ENCODE assay signal across 8 mouse cellular contexts in genomic region chr12:112941776-112942713, GRCm38 (mm10). TPM values are rescaled to one million over a fixed set of nuclear protein-coding genes. Genes with fewer than 3 reads are reported as not detected.
DNase-seq lines count a peak whose midpoint lies in the region; ATAC-seq lines count a peak whose summit lies in the region.

TSS of gene Nudt14 (minus strand) at chr12:112942124.

- peak; percentile 71 for DNase-seq in NIH3T3 (ENCODE audit: low read depth)
- DNase-seq in cerebellum, adult 9-10 months: peak; percentile 73
- DNase-seq in frontal cortex, postnatal 36 days (ENCODE audit: low spot score in 2 of 2): peak; percentile 69 to 70
- peak; percentile 74 to 76 for DNase-seq in layer of hippocampus, postnatal 36 days
- DNase-seq in retina, postnatal 7 days (ENCODE audit: low read depth, low spot score): peak; percentile 66
- DNase-seq in urinary bladder, postnatal 14 days (ENCODE audit: low spot score): peak; percentile 82

- H3K9me3 ChIP-seq in hindbrain, embryonic 13.5 days: no peaks in the 10 kb centered on the region

- peak within 1 kb of the TSS; percentile 84 for H3K9ac ChIP-seq in hindbrain, embryonic 13.5 days

- H3K4me1 ChIP-seq in hindbrain, embryonic 13.5 days (replicated peaks): peaks cover 47% of the 10 kb centered on the region

- no peaks in the 10 kb centered on the region for H3K79me2 ChIP-seq in macrophage (ENCODE audit: inconsistent target)

- H3K4me2 ChIP-seq in hindbrain, embryonic 13.5 days: peak within 1 kb of the TSS; percentile 66

- H3K27me3 ChIP-seq in hindbrain, embryonic 13.5 days: peaks cover 5% of the 10 kb centered on the region; the same call in 1 of the 2 replicates

- WGBS in hindbrain, embryonic 13.5 days: 2% methylated on average over 56 of the region's 58 CpGs
- WGBS in macrophage (ENCODE audit: missing documents): 4% methylated on average over 34 of the region's 58 CpGs

- peak within 1 kb of the TSS; percentile 64 for H3K4me3 ChIP-seq in hindbrain, embryonic 13.5 days
- H3K4me3 ChIP-seq in macrophage (ENCODE audit: inconsistent target): peak within 1 kb of the TSS; percentile 28

- H3K27ac ChIP-seq in hindbrain, embryonic 13.5 days: peak within 1 kb of the TSS; percentile 80
- no peak within 1 kb of the TSS for H3K27ac ChIP-seq in macrophage

- no peaks in the 10 kb centered on the region for H3K36me3 ChIP-seq in hindbrain, embryonic 13.5 days
- H3K36me3 ChIP-seq in macrophage (ENCODE audit: inconsistent target): no peaks in the 10 kb centered on the region

- peak; percentile 77 for ATAC-seq in hindbrain, embryonic 13.5 days (ENCODE audit: low FRiP score)

RNA-seq across cellular contexts. Expression of gene Nudt14, which starts in this region (rescaled TPM):
- 59.2 and 59.8 TPM in 2 replicates for polyA plus RNA-seq in hindbrain, embryonic 13.5 days (2015; fragmentation: Nextera tagmentation; extraction: Ambion mirVana)
- total RNA-seq in layer of hippocampus, postnatal 36 days (2021): 10 to 100 TPM; 11.4 to 13.1 TPM
- total RNA-seq in macrophage (2018; cell fraction: chromatin; rRNA removed): 10 to 100 TPM in 5 of 26 experiments, 1 to 10 TPM in 19, under 1 TPM in 2; 0.62 to 13.0 (median 5.9) TPM
- 10 to 100 TPM in 14 of 26 experiments, 1 to 10 TPM in 12; 7.8 to 14.4 (median 10.3) TPM for total RNA-seq in macrophage (2018; cell fraction: cytosol; rRNA removed)
- 10 to 100 TPM in 2 of 26 experiments, 1 to 10 TPM in 24; 2.1 to 11.1 (median 5.7) TPM for total RNA-seq in macrophage (2018; cell fraction: nucleus; rRNA removed)
- 5.3 to 15.2 TPM (median 11.4 TPM) in 3 replicates for polyA plus RNA-seq in macrophage (2018)
